Mouse (Mus musculus) CD4-positive, CD25-positive, alpha-beta regulatory T cell, adult 4 months (primary cell): ENCODE measurements at regions not wholly inside any gene's neighbourhood (a gene's known extent, or its start where the extent isn't known, plus 50 kb on each side); places are given as distances from the start of the nearest gene placed in this dataset.
A peak's percentile ranks its signal among the peaks of the same experiment; 100 is the strongest.

ENCODE experiments used
- ATAC-seq: one replicate; pipeline ENCODE4 v1.8.0; 2017

DNA sequence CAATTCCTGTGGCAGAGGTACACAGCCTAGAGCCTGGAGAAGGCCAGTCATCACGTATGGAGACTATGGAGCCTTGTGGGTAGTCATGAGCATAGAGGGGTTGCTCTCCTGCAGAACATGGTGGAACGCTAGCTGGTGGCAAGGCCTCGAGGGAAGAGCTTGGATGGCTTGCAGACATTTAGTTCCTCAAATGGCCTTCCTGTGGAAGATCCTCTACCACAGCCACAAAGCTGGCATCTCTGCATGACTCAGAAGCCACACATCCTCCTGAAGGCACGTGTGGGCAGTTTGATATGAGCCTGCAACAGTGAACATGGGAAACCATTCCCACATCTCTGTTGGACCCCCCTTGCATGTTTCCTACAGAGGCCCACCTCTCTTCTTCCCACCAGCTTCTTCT is 547.9 kb upstream of the Lrrc6 start:
- no peak for ATAC-seq

- ATAC-seq = no peak
Measured at GRCm38 (mm10) chr15:67048148-67048547, 547.4 kb upstream of the Lrrc6 start.

DNA sequence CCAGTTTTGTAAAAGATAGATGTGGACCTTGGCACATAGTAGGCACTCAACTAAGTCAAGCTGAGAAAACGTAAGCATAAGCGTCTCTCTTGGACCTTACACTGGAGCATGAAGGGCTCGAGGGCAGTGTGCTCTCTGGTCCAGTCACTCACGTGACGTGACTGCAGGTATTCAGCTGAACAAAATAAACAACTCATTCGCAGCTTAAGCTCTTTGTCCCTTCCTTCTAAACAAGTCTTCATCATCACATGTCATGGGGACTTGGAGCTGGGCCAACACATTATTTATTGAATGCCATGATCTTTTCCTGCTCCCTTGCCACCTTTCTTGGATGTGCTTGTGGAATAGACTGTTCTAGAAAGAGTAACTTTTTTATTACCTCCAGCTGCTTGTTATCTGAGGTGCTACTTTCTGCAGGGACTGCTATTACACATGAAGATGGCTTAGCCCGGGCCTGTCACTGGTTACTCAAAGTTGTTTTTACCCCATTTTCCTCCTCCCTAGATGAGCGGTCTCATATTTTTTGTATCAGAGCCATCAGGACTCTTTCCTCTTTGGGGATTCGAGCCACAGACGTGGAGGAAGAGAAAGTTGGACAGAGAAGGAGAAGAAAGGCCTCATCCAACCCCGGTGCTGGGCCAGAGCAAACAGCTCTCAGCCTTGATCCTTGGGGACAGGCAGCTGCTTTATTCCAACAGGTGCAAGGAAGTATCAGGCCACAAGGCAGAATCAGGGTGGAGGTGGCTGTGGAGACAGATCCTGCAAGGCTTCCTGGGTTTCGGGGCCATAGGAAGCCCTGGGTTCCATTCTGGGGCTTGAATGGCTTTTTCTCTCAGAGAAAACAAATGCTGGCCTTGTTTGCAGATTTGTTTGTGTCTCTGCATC is 545.5 kb upstream of the Lrrc6 start:
- ATAC-seq = no peak

GRCm38 (mm10) chr15:67045329-67045728 is 544.6 kb upstream of the Lrrc6 start:
- peak; percentile 44 for ATAC-seq

- no peak for ATAC-seq
Measured at GRCm38 (mm10) chr15:67044806-67045205, 544.1 kb upstream of the Lrrc6 start.

DNA sequence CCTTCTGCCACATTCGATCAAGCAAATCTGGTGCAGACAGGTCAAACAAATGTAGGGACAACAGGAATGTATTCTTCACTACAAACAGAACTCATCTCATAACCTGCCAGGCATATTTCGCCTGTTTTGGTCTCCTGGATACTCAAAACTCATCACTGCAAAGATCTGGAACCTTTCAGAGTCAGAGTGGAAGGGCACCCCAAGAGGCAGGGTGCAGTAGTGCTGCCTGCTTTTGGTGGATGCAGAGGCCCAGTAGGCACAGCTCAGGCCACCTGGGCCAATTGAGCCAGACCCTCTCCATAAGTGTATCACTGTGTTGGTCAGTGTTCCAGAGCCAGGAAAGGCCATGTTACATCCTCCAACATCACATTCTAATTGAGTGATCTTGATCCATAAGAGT is 541.4 kb upstream of the Lrrc6 start:
- peak; percentile 28 for ATAC-seq

- no peak for ATAC-seq
Measured at GRCm38 (mm10) chr15:67040229-67040628, 539.5 kb upstream of the Lrrc6 start.

GRCm38 (mm10) chr15:67039421-67039907 is 538.8 kb upstream of the Lrrc6 start:
- ATAC-seq = peak; percentile 86

DNA sequence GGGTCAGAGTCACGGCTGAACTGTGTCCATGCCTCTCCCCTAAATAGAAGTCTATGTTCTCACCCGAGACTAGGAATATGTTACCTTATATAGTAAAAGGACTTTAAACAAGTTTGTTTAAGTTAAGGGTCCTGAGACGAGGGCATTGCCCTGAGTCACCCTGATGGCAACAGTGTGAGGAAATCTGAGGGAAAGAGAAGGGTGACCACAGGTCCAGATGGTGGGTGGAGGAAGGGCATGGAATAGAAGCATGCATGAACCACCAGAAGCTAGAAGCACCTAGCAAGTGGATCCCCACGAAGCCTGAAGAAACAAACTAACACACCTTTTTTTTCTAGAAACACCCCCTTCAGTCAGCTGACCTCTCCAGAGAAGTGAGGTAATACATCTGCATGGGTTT is 536.9 kb upstream of the Lrrc6 start:
- no peak for ATAC-seq

GRCm38 (mm10) chr15:67036341-67036740 is 535.6 kb upstream of the Lrrc6 start:
- ATAC-seq = no peak

DNA sequence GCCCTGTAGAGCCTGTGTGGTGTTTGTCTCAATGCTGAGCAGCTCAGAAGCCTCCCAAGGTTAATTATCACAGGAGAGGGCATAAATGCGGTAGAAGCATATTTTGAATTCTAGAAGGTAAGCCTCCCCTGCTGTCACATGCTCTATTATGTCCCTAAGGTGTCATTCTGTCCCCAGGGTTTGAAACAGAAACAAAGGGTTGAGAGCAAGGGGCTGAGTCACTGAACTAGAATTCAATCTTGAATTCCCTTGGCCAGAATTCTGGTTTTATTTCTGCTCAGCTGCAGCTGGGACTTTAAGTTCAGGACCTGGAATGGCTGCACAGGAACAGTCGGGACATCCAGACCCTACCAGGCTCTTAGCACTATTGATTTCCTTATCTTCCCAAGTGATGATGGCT is 533.2 kb upstream of the Lrrc6 start:
- no peak for ATAC-seq

DNA sequence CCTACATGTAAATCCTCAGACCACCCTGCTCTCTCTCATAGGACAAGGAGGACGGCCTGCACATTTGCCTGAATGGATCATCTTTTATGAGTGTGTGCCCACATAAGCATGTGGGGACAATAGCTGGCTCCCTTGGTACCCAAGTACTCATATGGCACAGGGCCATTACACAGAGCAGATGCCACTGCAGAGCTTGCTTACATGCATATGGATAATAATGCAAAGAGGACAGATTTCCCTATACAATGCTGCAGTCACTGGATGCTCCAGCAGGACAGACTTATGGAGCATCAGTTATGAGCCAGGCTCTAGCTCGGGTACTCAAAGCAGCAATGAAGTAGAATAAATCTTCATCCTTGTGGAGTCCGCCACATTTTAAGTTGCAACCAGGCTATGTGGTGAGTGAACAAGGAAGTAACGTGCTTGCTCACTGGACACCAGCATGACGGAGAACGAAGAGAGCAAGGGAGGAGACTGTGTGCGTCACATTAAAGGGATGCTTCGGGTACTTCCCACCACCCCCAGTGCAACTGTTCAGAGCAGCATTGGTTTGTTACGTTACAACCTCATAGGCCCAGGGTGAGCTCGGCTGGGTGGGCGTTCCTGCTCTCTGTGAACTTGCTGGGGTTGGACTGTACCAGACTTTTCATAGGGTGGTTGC is 531.3 kb upstream of the Lrrc6 start:
- no peak for ATAC-seq

DNA sequence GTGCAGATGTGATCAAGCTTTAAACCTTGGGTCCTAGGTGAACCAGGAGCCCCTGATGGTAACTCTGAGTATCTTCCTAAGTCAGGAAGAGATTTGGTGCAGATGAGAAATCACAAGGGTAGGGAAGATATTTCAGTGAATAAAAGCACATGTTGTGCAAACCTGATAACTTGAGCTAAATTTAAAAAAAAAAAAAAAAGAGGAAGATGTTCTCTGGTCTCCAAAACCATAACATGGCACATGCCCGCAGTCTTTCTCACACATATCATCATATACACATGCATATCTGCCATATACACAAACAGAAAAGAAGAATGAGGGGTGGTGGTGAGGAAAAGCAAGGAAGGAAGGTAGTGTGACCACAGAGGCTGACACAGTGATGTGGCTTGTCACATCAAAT is 530.3 kb upstream of the Lrrc6 start:
- ATAC-seq = no peak

GRCm38 (mm10) chr15:67028161-67028560 is 527.5 kb upstream of the Lrrc6 start:
- no peak for ATAC-seq

GRCm38 (mm10) chr15:67027751-67028150 is 527.0 kb upstream of the Lrrc6 start:
- no peak for ATAC-seq

- ATAC-seq = no peak
Measured at GRCm38 (mm10) chr15:67025746-67026145, 525.0 kb upstream of the Lrrc6 start.

DNA sequence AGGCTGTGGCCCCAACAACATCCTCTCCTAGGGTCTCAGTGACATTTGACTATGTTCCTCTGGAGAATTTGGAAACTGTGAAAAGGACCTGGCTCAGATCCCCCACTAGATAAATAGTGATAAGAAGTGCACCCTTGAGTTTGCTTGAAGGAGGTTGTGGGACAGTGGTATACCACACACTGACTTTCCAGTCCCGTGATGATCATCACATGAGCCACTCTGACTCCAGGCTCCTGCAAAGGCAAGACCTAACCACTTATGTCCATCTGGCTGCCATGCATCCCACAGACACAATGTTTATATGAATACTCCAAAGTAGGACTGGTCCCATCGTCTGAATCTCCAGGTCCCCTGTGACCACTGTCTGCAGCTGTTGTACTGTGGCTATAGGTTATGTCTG is 523.7 kb upstream of the Lrrc6 start:
- ATAC-seq = no peak

GRCm38 (mm10) chr15:67023081-67023480 is 522.4 kb upstream of the Lrrc6 start:
- ATAC-seq = no peak

DNA sequence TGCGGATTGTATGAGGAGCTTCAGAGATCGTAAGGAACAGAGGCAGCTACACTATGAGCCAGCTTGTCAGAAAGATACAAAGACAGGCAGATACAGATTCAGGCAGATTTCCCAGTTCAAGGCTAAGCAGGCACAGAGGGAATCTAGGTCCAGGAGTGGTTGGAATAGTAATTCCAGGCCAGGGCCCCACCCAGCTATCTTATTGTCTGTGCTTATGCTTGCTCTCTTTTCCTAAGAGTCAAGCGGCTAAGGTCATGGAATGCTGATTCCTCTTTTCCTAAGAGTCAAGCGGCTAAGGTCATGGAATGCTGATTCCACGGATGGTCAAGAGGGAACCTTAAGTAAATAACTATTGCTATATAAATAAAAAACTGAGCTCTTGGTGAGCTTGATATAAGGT is 520.7 kb upstream of the Lrrc6 start:
- ATAC-seq = no peak

DNA sequence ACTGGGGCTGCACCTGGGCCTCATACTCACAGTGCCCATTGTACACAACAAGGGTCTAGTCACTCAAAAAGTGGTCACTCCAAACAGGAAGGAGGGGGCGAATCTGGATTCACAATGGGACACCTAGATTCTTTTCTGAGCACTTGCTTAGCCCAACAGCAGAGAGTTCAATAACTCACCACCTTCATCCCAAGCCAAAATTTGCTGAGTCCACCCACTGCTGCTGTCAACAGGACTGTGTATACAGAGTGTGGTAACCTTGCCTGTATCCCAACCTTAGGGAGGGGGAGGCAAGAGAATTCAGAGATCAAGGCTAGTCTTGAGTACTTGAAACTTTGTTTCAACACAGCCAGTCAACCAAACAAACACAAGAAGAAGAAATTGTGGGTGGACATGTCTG is 519.2 kb upstream of the Lrrc6 start:
- ATAC-seq = no peak

GRCm38 (mm10) chr15:67019194-67019661 is 518.5 kb upstream of the Lrrc6 start:
- ATAC-seq = peak; percentile 58
